Mouse (Mus musculus) liver, embryonic 13.5 days (tissue): Measurements from ENCODE around the gene Lin7c. TPM values are rescaled to one million over a fixed set of nuclear protein-coding genes. Genes with fewer than 3 reads are reported as not detected.
A peak's percentile ranks its signal among the peaks of the same experiment; 100 is the strongest.

Experiments
- ATAC-seq: fragments of 200-750 bp; cut with Nextera tagmentation; 2 replicates; pipeline ENCODE4 v1.8.0; 2017; ENCODE audit warnings: low read depth, mild to moderate bottlenecking, moderate number of reproducible peaks, moderate library complexity
- DNase-seq: peaks from one replicate; pipeline ENCODE4 v3.0.0; 2022
- H3K27ac ChIP-seq: fragments of 300-500 bp; sonication (generic); 2 replicates; pipeline ENCODE4 v1.5.1; 2015; ENCODE audit warnings: moderate library complexity, mild to moderate bottlenecking, inconsistent platforms
- H3K27me3 ChIP-seq: fragments of 300-500 bp; sonication (generic); 2 replicates; pipeline ENCODE4 v1.6.1; 2015; ENCODE audit warnings: mild to moderate bottlenecking, inconsistent platforms
- H3K36me3 ChIP-seq: fragments of 300-500 bp; sonication (generic); 2 replicates; pipeline ENCODE4 v1.6.1; 2015; ENCODE audit warnings: mild to moderate bottlenecking, inconsistent platforms
- H3K4me1 ChIP-seq: fragments of 300-500 bp; sonication (generic); replicated peaks from 2 replicates; pipeline ENCODE4 v1.6.1; 2015; ENCODE audit warnings: inconsistent platforms
- H3K4me2 ChIP-seq: fragments of 300-500 bp; sonication (generic); 2 replicates; pipeline ENCODE4 v1.6.1; 2015; ENCODE audit warnings: inconsistent platforms, mild to moderate bottlenecking, moderate library complexity
- H3K4me3 ChIP-seq: fragments of 300-500 bp; sonication (generic); replicated peaks from 2 replicates; pipeline ENCODE4 v1.5.1; 2015; ENCODE audit warnings: mild to moderate bottlenecking, inconsistent platforms
- H3K9ac ChIP-seq: fragments of 300-500 bp; sonication (generic); 2 replicates; pipeline ENCODE4 v1.6.1; 2015; ENCODE audit warnings: mild to moderate bottlenecking, inconsistent platforms
- H3K9me3 ChIP-seq: fragments of 300-500 bp; sonication (generic); replicated peaks from 2 replicates; pipeline ENCODE4 v1.6.1; 2016; ENCODE audit warnings: inconsistent platforms
- WGBS: fragments of 180-500 bp; shearing (Covaris S2); methylation state at CpG from one replicate; pipeline ENCODE4 v1.1.7; 2015; ENCODE audit not compliant: insufficient replicate concordance; 5-methylcytosine and 5-hydroxymethylcytosine counted together
- polyA plus RNA-seq: library from polyadenylated mRNA; unstranded; fragments of >200 nt; fragmentation: Nextera tagmentation; extraction: Ambion mirVana; gene quantifications from 2 replicates; pipeline ENCODE4 v1.2.1, GENCODE M21; 2015

The Lin7c gene
- polyA plus RNA-seq, 1 experiment from 2014 or later = 20.0 TPM

DNA sequence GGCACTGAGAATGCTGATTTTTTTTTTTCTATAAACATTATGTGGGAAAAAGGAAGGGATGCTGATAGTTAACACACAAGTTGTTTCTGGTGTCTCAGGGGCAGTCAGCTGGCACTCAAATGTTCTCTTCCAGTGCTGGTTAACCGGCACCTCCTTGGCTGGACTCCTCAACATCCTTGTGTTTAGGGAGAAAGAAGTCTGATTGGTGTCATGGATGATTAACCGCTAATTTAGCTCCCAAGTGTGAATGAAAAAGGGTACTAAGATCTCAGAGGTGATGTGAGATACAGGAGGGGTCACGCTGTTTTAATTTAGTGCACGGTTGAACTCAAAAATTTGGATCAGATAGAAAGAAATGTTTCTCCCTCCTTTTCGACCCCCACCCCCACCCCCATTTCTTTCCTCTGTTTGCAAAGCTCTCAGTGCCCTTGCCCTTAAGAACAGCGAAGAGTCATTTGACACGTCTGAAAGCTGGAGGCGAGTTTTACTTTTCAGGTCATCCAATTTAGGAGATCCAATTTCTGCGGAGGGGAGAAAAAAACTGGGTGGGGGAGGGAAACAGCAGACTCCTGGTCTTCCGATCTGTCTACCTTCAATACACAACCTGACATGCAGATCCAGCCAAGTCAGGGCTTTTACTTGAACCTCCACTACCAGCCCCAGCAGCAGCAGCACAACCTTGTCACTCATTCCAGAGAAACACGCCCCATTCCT is 26.3 kb downstream of the Lin7c start:
- Histone ChIP-seq H3K9me3 (no peaks in the 10 kb centered on the region), H3K27me3 (peaks cover 4% of the 10 kb centered on the region; the same call in 1 of the 2 replicates), H3K9ac (peak overlapping the region; percentile 54), H3K4me1 (peaks cover 48% of the 10 kb centered on the region), H3K4me2 (peak overlapping the region; percentile 100), H3K4me3 (peak overlapping the region; percentile 82), H3K27ac (no peak overlapping the region), H3K36me3 (no peaks in the 10 kb centered on the region)
- ATAC-seq (no peak), DNase-seq (no peak)
- 9% methylated on average over 11 of the region's 11 CpGs for WGBS

DNA sequence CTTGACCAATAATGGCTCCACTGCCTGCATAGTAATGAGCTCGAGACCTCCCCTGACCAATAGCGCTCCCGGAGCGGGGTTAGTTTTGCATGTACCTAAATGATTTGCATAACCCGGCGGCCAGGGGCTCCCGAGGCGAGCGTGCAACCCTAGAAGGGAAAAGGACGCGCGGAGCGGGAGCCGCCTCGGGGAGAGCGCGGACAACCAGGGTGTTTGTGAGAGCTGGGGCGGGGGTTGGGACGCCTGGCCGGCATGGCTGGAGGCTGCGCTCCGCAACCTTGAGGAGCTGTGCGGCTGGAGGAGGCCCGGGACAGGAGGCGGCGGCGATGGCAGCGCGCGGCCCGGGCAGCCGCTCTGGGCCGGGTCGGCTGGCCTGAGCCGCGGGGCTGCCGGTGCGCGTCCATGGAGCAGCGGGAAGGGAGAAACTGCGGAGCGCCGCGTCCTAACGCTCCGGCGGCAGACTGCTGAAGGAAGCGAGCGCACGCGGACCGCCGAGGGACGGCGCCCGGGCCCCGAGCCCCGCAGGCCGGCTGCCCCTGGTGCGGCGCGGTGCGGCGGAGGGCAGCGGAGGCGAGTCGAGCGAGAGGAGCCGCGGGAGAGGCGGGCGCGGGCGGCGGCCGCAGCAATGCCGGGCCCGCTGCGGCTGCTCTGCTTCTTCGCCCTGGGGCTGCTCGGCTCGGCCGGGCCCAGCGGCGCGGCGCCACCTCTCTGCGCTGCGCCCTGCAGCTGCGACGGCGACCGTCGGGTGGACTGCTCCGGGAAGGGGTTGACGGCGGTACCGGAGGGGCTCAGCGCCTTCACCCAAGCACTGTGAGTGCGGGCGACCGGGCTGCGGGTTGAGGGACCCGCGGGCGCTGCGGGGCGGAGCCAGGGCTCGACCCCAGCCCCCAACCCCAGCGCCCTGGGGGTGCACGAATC is 27.1 kb downstream of the Lin7c start, which contains the start of gene Lgr4:
Lgr4 (plus strand) TSS at position 152 of the 918 bp plus-strand sequence.
- Histone ChIP-seq H3K27me3 (peaks cover 4% of the 10 kb centered on the region; the same call in 1 of the 2 replicates), H3K36me3 (no peaks in the 10 kb centered on the region), H3K9ac (peak within 1 kb of the TSS; percentile 90), H3K9me3 (no peaks in the 10 kb centered on the region), H3K27ac (peak within 1 kb of the TSS; percentile 93), H3K4me1 (peaks cover 48% of the 10 kb centered on the region), H3K4me2 (peak within 1 kb of the TSS; percentile 100), H3K4me3 (peak within 1 kb of the TSS; percentile 82)
- ATAC-seq (peak; percentile 98), DNase-seq (peak; percentile 97)
- under 1% methylated on average over 87 of the region's 111 CpGs for WGBS

DNA sequence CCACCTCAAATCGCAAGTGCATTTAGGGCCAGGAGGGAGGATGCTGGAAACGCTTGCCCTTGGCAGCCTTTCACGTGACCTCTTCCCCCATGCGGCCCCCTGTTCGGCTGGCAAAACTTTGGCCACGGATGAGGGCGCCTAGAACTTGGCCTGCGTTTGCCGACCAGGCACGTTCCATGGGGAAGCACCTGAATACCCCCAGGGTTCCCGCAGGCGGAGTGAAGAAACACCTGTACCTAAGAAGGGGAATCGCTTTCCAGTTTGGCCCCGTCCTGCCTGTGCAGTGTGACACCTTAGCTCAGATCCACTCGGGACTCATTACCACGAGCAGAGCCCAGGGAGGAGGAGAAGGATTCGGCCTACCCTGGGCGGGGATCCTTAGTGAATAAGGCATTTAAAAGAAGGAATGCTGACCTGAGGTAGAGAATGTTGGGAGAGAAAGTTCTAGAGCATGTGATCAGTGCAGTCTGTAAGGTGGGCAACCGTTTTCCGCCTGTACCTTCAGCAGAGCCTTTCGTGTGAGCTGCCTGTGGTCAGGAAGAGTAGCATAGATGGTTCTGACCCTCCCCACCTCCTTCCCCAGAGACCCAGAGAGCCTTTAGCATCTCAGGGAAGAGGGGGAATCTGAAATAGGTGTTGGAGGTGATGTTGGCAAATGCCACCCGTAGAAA is 28.1 kb downstream of the Lin7c start:
- H3K9ac ChIP-seq = peak overlapping the region; percentile 90
- H3K27me3 ChIP-seq = no peaks in the 10 kb centered on the region
- H3K4me3 ChIP-seq = peak overlapping the region; percentile 82
- ATAC-seq (no peak), DNase-seq (no peak)
- peak overlapping the region; percentile 93; the same call in 1 of the 2 replicates for H3K27ac ChIP-seq
- 13% methylated on average over 22 of the region's 22 CpGs for WGBS
- H3K9me3 ChIP-seq = no peaks in the 10 kb centered on the region
- peaks cover 44% of the 10 kb centered on the region for H3K4me1 ChIP-seq
- peak overlapping the region; percentile 100 for H3K4me2 ChIP-seq
- no peaks in the 10 kb centered on the region for H3K36me3 ChIP-seq

DNA sequence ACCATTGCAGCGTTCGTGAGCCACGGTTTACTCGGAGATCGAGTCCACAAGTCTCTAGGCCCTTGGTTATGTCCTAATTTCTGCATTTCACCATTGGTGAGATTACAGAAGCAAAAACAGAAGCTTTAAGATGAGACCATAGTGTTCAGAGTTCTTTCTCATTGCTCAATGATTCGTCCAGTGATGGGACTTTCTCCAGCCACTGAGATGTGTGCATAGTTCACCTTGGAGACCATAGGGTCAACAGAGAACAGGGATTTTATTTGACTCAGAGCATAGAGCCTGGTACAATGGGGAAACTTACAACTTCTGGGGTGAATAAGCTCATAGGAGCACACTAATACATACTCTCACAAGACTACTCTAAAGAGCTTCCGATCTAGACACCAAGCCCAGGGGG is 29.8 kb downstream of the Lin7c start:
- Histone ChIP-seq H3K9me3 (no peaks in the 10 kb centered on the region), H3K36me3 (peaks cover under 1% of the 10 kb centered on the region; the same call in 1 of the 2 replicates), H3K4me2 (peak overlapping the region; percentile 100), H3K27me3 (no peaks in the 10 kb centered on the region), H3K27ac (peak overlapping the region; percentile 29; the same call in 1 of the 2 replicates), H3K4me1 (peaks cover 44% of the 10 kb centered on the region), H3K9ac (peak overlapping the region; percentile 39), H3K4me3 (peak overlapping the region; percentile 31)
- WGBS = 80% methylated on average over 7 of the region's 7 CpGs
- DNase-seq (no peak), ATAC-seq (no peak)

DNA sequence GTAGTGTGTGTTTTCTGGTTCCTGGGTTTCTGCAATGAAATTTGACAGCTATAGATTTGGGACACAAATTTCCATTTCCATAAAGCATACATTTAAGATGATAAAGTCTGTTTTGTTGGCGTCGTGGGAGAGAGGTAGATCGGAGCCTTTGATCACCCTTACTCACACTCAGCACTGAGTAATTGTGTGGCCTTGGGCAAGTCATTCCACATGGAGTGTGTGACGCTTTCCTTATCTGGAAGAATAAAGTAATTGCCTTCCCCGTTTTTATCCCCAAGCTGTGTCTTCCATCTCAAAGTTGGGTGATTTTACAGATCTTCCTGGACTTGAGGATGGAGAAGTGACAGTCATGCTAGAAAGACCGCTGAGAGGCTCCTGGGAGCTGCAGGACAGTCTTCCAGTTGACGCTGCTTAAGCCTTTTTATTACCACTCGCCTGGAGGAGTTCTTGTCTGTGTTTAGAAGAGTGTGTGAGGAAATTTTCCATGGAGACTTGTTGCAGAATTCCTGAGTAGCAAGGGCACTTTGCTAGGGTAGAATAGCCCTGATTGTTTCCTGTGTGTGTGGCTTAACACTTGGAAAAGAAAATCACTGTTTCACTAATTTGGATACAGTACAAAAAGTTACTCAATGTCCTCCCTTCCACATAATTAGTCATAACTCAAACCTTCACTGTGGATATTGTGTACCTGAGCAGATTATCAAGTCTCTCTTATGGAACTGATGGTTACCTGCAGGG is 30.8 kb downstream of the Lin7c start:
- Histone ChIP-seq H3K9me3 (no peaks in the 10 kb centered on the region), H3K4me3 (no peak overlapping the region), H3K27me3 (no peaks in the 10 kb centered on the region), H3K4me2 (0 out of 2 replicates have a peak overlapping the region, but pooled peaks have one; percentile 6), H3K4me1 (peaks cover 44% of the 10 kb centered on the region), H3K9ac (no peak overlapping the region), H3K27ac (no peak overlapping the region), H3K36me3 (peaks cover 8% of the 10 kb centered on the region; the same call in 1 of the 2 replicates)
- 76% methylated on average over 8 of the region's 8 CpGs for WGBS
- DNase-seq = no peak
- no peak for ATAC-seq

DNA sequence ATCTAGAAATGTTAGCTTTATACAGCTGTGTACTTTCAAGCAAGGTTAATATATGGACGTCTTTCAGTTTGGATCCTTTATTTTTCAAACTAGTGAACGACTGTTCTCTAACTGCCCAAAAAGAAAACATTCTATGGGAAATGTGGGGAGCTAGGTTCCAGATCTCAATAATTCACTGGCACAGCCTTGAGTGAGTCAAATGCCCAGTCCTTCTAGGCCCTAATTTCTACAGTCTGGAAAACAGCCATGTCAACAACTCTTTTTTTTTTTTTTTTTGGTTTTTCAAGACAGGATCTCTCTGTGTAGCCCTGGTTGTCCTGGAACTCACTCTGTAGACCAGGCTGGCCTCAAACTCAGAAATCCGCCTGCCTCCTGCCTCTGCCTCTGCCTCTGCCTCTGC is 31.7 kb downstream of the Lin7c start:
- DNase-seq (no peak), ATAC-seq (no peak)
- Histone ChIP-seq H3K27me3 (no peaks in the 10 kb centered on the region), H3K27ac (no peak overlapping the region), H3K4me1 (peaks cover 42% of the 10 kb centered on the region), H3K4me3 (no peak overlapping the region), H3K36me3 (peaks cover 8% of the 10 kb centered on the region; the same call in 1 of the 2 replicates), H3K9ac (no peak overlapping the region), H3K4me2 (no peak overlapping the region), H3K9me3 (no peaks in the 10 kb centered on the region)
- WGBS = 66% methylated on average over 3 of the region's 3 CpGs

DNA sequence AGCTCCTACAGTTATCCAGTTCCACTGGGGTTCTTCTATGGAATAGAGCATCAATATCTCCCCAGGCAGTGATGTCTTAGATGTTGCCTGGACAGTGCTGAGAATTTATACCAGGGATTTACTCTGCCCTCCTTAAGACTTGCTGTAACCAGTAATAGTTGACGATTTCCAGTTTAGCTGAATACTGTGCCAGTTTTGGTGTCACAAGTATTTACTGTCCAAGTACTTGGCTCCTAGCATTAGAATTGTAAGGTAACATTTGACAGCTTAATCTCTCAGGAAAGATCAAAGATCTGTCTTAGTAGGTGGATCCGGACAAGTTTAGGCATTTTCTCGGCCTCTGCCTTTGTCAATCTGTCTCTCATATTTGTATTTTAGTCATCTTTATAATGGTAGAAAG is 32.4 kb downstream of the Lin7c start:
- WGBS = 77% methylated on average over 3 of the region's 3 CpGs
- no peak for DNase-seq

DNA sequence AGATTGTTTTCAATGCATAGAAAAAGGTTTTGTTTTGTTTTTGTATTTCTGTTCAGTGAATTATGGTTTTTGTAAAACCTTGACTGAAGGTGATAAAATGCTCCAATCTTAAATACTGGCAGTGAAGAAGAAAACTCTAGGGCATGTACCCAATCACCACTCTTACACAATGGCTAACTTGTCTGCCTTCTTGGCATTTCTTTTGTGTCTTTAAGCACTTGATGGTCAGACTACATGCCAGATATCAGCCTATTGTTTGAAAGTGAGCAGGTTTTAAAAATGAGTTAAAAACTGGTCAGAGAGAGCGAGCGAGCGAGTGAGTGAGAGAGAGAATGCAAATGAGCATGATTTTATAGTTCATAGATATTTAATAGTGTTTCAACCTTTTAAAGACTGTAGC is 33.3 kb downstream of the Lin7c start:
- Histone ChIP-seq H3K9me3 (no peaks in the 10 kb centered on the region), H3K27ac (no peak overlapping the region), H3K4me3 (no peak overlapping the region), H3K9ac (no peak overlapping the region), H3K27me3 (no peaks in the 10 kb centered on the region), H3K4me2 (no peak overlapping the region), H3K4me1 (peaks cover 39% of the 10 kb centered on the region), H3K36me3 (peaks cover 8% of the 10 kb centered on the region; the same call in 1 of the 2 replicates)
- ATAC-seq (no peak), DNase-seq (no peak)
- 85% methylated on average over 3 of the region's 3 CpGs for WGBS

More for the DNA sequence above, 32.4 kb downstream of the Lin7c start:
- no peak overlapping the region for H3K27ac ChIP-seq
- H3K9me3 ChIP-seq = no peaks in the 10 kb centered on the region
- peaks cover 8% of the 10 kb centered on the region; the same call in 1 of the 2 replicates for H3K36me3 ChIP-seq
- H3K4me3 ChIP-seq = no peak overlapping the region
- no peak overlapping the region for H3K9ac ChIP-seq
- H3K4me1 ChIP-seq = peaks cover 42% of the 10 kb centered on the region
- no peak overlapping the region for H3K4me2 ChIP-seq
- ATAC-seq = no peak
- H3K27me3 ChIP-seq = no peaks in the 10 kb centered on the region

DNA sequence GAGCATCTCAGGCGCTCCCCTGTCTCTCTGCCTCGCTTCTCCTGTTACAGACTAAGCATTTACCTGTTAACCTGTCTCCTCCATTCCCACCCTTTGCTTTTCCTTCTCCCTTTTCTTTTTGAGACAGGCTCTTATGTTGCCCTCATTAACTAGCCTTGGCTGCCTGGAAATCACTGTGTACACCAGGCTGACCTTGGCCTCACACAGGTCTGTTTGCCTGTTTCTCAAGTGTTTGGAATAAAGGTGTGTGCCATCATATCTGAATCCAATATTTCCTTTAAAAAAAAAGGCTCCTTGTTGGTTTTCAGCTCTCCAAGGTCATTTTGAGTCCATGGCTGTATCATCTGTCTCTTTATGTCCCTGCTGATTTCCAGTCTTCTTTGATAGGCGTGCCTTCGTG is 36.3 kb downstream of the Lin7c start:
- H3K36me3 ChIP-seq = peaks cover 8% of the 10 kb centered on the region; the same call in 1 of the 2 replicates
- H3K4me1 ChIP-seq = peaks cover 25% of the 10 kb centered on the region
- no peak overlapping the region for H3K4me3 ChIP-seq
- no peaks in the 10 kb centered on the region for H3K27me3 ChIP-seq
- no peak overlapping the region for H3K27ac ChIP-seq
- H3K9ac ChIP-seq = no peak overlapping the region
- WGBS = 92% methylated on average over 4 of the region's 4 CpGs
- DNase-seq (no peak), ATAC-seq (no peak)
- H3K4me2 ChIP-seq = no peak overlapping the region
- no peaks in the 10 kb centered on the region for H3K9me3 ChIP-seq

DNA sequence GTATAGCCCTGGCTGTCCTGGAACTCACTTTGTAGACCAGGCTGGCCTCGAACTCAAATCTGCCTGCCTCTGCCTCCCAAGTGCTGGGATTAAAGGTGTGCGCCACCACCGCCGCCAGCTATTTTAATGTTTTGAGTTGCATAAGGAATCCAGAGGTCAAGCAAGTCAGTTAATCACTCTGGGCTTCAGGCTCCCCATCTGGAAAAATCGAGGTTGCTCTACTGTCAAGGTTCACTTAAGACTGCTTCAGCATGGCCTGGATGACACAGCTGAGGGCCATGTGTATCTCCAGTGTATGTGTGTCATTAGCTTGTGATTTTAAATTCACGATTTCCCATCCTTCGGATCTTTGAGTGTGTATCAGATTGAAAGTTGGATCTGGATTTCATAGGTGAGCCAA is 36.8 kb downstream of the Lin7c start:
- Histone ChIP-seq H3K9ac (no peak overlapping the region), H3K27ac (no peak overlapping the region), H3K4me2 (no peak overlapping the region), H3K4me3 (no peak overlapping the region), H3K9me3 (no peaks in the 10 kb centered on the region), H3K36me3 (peaks cover 8% of the 10 kb centered on the region; the same call in 1 of the 2 replicates), H3K27me3 (no peaks in the 10 kb centered on the region), H3K4me1 (peaks cover 25% of the 10 kb centered on the region)
- ATAC-seq = no peak
- WGBS = 77% methylated on average over 7 of the region's 7 CpGs
- no peak for DNase-seq
